Mouse (Mus musculus): ENCODE results near the gene Lrp5. TPM values are rescaled to one million over a fixed set of nuclear protein-coding genes. Genes with fewer than 3 reads are reported as not detected.
"Not testable (repeated sequence)": the region's sequence is repeated elsewhere in the genome, so short reads cannot be mapped to it uniquely, and the experiment has no call there.

The Lrp5 gene
- polyA plus RNA-seq, 1 experiment = 10.7 TPM

DNA sequence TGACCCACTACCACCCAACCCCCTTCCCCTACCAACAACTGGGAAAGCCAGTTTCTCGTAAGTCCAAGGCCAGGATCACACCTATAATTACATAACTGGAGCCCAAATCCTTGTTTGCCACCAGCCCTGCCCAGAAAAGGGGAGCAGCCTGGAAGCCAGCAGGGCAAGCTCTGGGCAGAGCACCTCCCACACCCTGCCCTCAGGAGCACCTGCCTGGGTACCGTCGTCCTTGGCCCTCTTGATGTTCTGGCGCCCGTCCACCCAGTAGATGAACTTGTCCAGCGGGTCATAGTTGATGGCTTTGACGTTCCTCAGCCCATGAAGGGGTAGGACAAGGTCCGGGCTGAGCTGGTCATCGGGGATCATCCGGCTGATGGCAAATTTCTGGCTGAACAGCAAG lies 76.5 kb downstream of the Lrp5 start:
- TF ChIP-seq CTCF (IDR thresholded peaks at IDR 0.05; ENCODE audit: borderline replicate concordance, extremely low read depth, insufficient read depth, insufficient read length) (no peak), POLR2A (IDR thresholded peaks at IDR 0.05; ENCODE audit: borderline replicate concordance, extremely low read depth, insufficient read depth, insufficient read length, poor library complexity, severe bottlenecking) (no peak)
- DNase-seq (ENCODE audit: low read depth) = no peak

DNA sequence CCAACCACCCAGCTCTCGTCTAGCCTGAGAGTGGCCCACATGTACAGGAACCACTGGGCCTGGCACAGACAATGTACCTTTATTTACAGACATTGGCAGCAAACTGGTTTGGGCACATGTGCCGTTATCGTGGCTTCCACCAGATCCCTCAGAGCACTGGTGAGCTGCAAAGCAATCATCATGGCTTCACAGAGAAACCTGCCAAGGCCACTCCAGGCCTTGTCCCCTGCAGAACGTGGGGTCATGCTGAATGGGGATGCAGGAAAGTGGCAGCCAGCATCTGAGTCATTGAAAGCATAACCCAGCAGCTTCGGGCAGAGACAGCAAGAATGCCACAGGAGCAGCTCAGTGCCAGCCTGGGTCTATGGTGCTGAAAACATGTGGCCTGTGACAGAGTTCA lies 92.0 kb downstream of the Lrp5 start:
- no peak for TF ChIP-seq CTCF (IDR thresholded peaks at IDR 0.05; ENCODE audit: borderline replicate concordance, extremely low read depth, insufficient read depth, insufficient read length)
- no peak for TF ChIP-seq POLR2A (IDR thresholded peaks at IDR 0.05; ENCODE audit: borderline replicate concordance, extremely low read depth, insufficient read depth, insufficient read length, poor library complexity, severe bottlenecking)
- DNase-seq (ENCODE audit: low read depth) = no peak

DNA sequence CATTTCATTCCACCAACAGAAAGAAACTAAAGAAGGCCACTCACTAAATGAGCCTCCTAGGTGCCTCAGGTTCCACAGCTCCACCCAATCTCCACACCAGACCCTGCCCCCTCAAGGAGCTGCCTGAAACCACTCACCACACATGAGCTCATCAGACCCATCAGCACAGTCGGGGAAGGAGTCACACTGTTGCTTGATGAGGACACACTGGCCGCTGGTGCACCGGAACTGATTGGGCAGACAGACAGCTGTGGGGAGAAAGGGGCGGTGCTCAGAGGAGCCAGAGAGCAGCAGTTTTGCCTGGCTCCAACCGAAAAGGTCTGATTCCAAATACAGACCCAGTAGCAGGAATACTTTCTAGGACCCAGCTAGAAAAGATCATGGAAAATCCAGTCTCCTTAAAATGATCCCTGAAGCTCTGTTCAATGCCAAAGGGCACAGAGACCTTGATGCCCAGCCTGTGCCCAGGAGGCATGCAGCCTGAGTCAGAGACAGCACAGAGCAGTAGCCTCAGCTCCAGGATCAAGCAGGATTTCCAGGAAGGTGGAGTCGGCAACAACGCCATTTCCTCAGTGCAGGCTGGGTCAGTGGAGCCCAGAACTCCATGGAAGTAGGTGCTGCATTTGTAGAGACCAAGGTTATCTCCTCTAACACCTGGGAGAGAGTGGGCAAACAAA lies 92.8 kb downstream of the Lrp5 start:
- TF ChIP-seq CTCF (IDR thresholded peaks at IDR 0.05; ENCODE audit: borderline replicate concordance, extremely low read depth, insufficient read depth, insufficient read length) = no peak
- TF ChIP-seq POLR2A (IDR thresholded peaks at IDR 0.05; ENCODE audit: borderline replicate concordance, extremely low read depth, insufficient read depth, insufficient read length, poor library complexity, severe bottlenecking) = no peak
- DNase-seq (ENCODE audit: low read depth) = no peak

DNA sequence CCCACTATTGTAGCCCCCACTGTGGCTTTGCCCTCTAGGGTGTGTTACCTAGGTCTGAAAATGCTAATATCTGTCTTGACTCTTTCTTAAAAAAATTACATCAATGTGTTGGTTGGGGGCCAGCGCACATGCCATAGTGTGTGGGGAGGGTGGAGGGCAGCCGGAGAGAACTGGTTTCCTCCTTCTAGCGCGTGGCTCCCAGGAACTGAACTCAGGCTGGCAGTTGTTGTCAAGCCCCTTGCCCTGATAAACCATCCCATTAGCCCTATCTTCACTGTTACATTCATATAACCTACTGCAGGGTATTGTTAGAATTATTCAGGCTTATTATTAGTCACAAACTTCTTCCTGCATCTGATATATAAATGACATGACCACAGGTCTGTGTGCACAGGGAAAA lies 96.4 kb downstream of the Lrp5 start:
- DNase-seq (ENCODE audit: low read depth) = no peak
- TF ChIP-seq POLR2A (IDR thresholded peaks at IDR 0.05; ENCODE audit: borderline replicate concordance, extremely low read depth, insufficient read depth, insufficient read length, poor library complexity, severe bottlenecking) = no peak
- TF ChIP-seq CTCF (IDR thresholded peaks at IDR 0.05; ENCODE audit: borderline replicate concordance, extremely low read depth, insufficient read depth, insufficient read length) = no peak

DNA sequence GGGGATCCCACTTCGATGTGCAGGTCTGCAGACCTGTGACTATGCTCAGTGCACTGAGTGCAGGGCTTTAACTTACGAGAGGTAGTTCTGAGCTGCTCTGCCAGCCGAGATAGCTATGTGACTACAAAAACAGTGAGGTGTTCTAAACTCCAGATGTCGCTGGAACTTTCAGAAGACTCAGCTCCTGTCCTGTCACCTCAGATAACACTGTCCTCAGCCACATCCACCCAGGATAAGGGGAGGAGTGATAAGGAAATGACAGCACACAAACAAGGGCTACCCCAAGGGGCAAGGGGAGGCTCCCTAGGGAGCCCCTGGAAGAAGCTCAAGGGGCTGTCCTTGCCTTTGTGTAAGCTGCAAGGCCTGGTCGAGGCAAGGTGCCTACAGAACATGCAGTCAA lies 96.8 kb downstream of the Lrp5 start:
- no peak for TF ChIP-seq CTCF (IDR thresholded peaks at IDR 0.05; ENCODE audit: borderline replicate concordance, extremely low read depth, insufficient read depth, insufficient read length)
- no peak for TF ChIP-seq POLR2A (IDR thresholded peaks at IDR 0.05; ENCODE audit: borderline replicate concordance, extremely low read depth, insufficient read depth, insufficient read length, poor library complexity, severe bottlenecking)
- DNase-seq (ENCODE audit: low read depth) = no peak

DNA sequence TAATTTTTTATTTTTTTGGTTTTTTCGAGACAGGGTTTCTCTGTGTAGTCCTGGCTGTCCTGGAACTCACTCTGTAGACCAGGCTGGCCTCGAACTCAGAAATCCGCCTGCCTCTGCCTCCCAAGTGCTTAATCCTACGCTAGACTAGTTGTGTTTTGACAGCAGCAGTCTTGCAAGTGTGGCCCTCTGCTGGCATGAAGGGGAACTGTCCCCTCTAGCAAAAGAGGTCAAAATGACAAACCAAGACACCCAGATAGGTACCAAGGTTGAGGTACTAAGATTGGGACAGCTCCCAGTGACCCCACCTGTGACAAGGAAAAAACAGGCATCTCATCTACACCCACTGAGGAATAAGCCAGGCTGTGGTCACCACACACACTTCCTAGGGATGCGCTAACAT lies 98.6 kb downstream of the Lrp5 start:
- TF ChIP-seq CTCF (IDR thresholded peaks at IDR 0.05; ENCODE audit: borderline replicate concordance, extremely low read depth, insufficient read depth, insufficient read length) = peak; percentile 38; the same call in 1 of the 2 replicates
- DNase-seq (ENCODE audit: low read depth) = not testable (repeated sequence)

DNA sequence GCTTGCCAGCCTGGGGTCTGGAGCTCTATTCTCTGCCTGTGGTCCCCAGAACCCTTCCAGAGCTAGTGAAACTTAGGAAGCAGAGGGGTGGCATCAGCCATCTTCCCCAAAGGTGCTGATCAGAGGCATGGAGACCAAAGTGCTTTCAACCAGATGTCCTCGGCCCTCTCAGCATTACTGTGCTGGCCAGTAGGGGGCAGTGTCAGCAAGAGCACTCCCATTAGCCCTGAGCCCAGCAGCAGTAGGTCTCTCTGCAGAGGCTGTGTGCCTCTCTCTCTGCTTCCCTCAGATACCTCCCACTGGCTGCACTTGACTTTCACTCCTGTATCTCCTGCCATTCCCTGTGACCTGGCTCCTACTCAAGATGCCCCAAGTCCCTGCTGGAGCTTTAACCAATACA lies 99.8 kb downstream of the Lrp5 start:
- no peak for TF ChIP-seq POLR2A (IDR thresholded peaks at IDR 0.05; ENCODE audit: borderline replicate concordance, extremely low read depth, insufficient read depth, insufficient read length, poor library complexity, severe bottlenecking)
- TF ChIP-seq CTCF (IDR thresholded peaks at IDR 0.05; ENCODE audit: borderline replicate concordance, extremely low read depth, insufficient read depth, insufficient read length) = peak; percentile 78
- peak; percentile 44 for DNase-seq (ENCODE audit: low read depth)

DNA sequence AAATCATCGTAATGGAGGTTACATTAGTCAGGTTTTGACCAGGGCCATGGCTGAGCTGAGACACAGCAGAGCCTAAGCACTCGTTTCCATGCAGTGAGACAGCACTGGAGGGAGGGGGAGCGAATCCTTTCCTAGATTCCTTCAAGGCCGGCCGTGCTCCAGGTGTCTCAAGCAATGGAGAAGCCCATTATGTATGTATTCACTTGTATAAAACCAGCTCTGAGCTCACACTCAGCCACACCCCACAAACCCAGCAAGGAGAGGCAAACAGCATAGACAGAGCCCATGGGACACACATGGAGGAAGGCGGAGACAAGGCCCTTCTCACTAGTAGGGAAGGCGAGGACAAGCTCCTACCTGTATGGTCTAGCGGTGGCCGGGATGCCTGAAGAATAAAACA lies 100.3 kb downstream of the Lrp5 start:
- DNase-seq (ENCODE audit: low read depth) = no peak
- no peak for TF ChIP-seq POLR2A (IDR thresholded peaks at IDR 0.05; ENCODE audit: borderline replicate concordance, extremely low read depth, insufficient read depth, insufficient read length, poor library complexity, severe bottlenecking)
- no peak for TF ChIP-seq CTCF (IDR thresholded peaks at IDR 0.05; ENCODE audit: borderline replicate concordance, extremely low read depth, insufficient read depth, insufficient read length)

DNA sequence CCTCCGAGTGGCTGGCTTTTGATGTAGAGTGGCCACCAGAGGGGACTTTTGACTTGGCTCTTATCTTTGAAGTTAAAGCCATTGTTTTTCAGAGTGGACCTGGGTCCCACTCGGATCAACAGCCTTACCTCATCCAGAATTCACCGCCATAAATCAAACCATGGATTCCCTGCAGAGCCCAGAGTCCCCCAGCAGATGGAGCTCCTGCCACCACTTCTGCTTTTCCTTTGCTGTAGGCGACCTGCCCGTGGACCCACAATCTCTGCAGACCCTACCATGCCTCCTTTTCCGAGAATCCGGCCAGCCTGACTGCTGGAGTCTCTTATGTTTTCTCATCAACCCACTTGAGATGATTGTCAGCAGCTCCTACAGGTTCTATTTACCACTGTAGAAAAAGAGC lies 105.0 kb downstream of the Lrp5 start:
- TF ChIP-seq POLR2A (IDR thresholded peaks at IDR 0.05; ENCODE audit: borderline replicate concordance, extremely low read depth, insufficient read depth, insufficient read length, poor library complexity, severe bottlenecking) (no peak), CTCF (IDR thresholded peaks at IDR 0.05; ENCODE audit: borderline replicate concordance, extremely low read depth, insufficient read depth, insufficient read length) (peak; percentile 72)
- DNase-seq (ENCODE audit: low read depth) = peak; percentile 64

DNA sequence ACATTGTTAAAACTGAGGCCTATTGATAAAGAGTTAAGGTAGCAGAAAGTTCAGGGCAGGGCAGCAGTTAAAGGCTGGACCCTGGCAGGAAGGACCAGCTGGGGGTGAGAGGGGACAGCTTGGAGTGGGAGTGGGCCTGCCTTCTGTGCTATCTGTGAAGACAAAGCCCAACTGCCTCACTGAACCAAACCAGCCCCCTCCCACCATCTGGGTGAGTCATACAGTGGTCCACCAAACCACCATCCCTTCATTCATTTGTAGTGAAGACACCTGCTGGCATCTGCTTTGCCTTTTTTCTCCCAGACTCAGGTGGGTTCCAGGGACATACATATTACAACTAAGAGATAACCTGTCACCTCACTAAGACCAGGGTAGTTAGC lies 108.5 kb downstream of the Lrp5 start:
- TF ChIP-seq POLR2A (IDR thresholded peaks at IDR 0.05; ENCODE audit: borderline replicate concordance, extremely low read depth, insufficient read depth, insufficient read length, poor library complexity, severe bottlenecking) = no peak
- TF ChIP-seq CTCF (IDR thresholded peaks at IDR 0.05; ENCODE audit: borderline replicate concordance, extremely low read depth, insufficient read depth, insufficient read length) = no peak
- DNase-seq (ENCODE audit: low read depth) = no peak

DNA sequence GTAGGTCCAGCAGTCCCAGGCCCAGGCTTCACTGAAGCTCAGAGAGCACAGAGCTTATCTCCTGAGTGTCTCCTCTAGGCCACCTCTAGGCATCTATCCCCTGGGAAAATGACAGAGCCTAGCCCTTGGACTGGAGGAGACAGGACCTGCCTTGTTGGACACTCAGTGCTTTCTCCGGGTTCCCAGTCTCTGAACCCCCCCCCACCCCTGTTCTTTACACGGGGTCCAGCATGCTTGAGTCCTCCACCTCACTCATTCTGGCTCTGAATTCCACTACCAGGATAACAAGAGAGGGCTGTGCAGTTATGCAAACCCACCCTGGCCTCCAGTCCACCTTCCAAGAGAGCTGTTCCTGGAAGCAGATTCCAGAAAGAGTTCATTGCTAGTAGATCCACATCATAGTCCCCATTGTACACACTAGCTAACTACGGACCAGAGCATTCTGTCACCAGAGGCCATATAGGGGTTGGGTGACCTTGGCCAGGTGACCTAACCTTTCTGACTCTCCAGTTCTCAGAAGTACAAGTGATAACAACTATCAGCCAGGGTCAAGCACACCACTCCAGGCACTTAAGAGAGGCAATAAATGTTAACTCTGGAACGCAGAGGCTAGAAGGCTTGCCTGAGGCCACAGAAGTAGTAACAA lies 109.0 kb downstream of the Lrp5 start:
- DNase-seq (ENCODE audit: low read depth) = no peak
- no peak for TF ChIP-seq POLR2A (IDR thresholded peaks at IDR 0.05; ENCODE audit: borderline replicate concordance, extremely low read depth, insufficient read depth, insufficient read length, poor library complexity, severe bottlenecking)
- TF ChIP-seq CTCF (IDR thresholded peaks at IDR 0.05; ENCODE audit: borderline replicate concordance, extremely low read depth, insufficient read depth, insufficient read length) = no peak

Measured in brain, embryonic 14.5 days (tissue).